Mouse (Mus musculus): ENCODE data around the gene Gsta2.

DNA sequence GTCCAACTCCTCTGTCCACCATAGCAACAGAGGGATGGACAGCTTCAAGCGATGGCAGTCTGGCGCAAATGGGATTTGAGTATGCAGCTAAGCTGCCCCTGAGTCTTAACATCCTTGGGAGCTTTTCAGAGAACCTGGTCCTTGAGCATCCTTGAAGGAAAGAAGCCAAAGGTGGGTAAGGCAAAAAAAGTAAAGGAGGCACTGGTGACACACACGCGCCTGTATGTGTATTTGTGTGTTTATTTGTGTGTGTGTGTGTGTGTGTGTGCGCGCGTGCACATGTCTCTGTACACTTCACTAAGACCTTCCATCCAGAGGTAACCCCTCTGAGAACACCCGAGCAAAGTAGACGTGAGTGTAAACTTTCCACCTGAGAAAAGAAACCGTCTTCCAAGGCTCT, 38.2 kb upstream of the Gsta2 start:
- TF ChIP-seq CTCF (IDR thresholded peaks at IDR 0.05; ENCODE audit: low read depth, low read length) (no peak), POLR2AphosphoS5 (IDR thresholded peaks at IDR 0.05; ENCODE audit: insufficient replicate concordance, low read depth, low read length) (no peak), TAL1 (conservative IDR thresholded peaks at IDR 0.05; ENCODE audit: low read depth, low read length) (no peak), GATA1 (IDR thresholded peaks at IDR 0.05; ENCODE audit: borderline replicate concordance, low read length) (no peak)
